Mouse (Mus musculus) megakaryocyte, embryonic 14.5 days (primary cell): ENCODE measurements around the gene Atp6v0a4.

ENCODE experiments used
- FLI1 ChIP-seq: IDR thresholded peaks from 2 replicates; pipeline ENCODE4 v1.6.1; 2012; ENCODE audit warnings: low read length, inconsistent platforms, mixed read lengths
- GATA1 ChIP-seq: IDR thresholded peaks from 3 replicates; pipeline ENCODE4 v1.6.1; 2012; ENCODE audit warnings: mixed read lengths, low read length, inconsistent platforms, borderline replicate concordance

GRCm38 (mm10) chr6:38162825-38163504, 38.6 kb upstream of the Atp6v0a4 start:
- TF ChIP-seq GATA1 (no peak), FLI1 (no peak)
